Comparison of ENCODE assay signal across 11 mouse cellular contexts in genomic region chr2:158248318-158248717, GRCm38 (mm10). TPM values are rescaled to one million over a fixed set of nuclear protein-coding genes. Genes with fewer than 3 reads are reported as not detected.
DNase-seq lines count a peak whose midpoint lies in the region; ATAC-seq and TF ChIP-seq lines count a peak whose summit lies in the region.
"Had no signal": no experiment of that assay in that cellular context is flagged by ENCODE, and none has a peak within 500 bp of the region (broad histone marks: within the 10 kb centered on the region; RNA-seq: fewer than 3 reads in every experiment).

No protein-coding gene starts in this region.

- peak; percentile 22 for DNase-seq in urinary bladder, postnatal 14 days (ENCODE audit: low spot score)
- DNase-seq in urinary bladder, postnatal 10 days (ENCODE audit: low spot score): no peak
- peak; percentile 28 for DNase-seq in lung, adult 2 months
- DNase-seq in testis, postnatal 14 days (ENCODE audit: low spot score): peak; percentile 68
- no peak for DNase-seq in left cerebral cortex, postnatal 14 days (ENCODE audit: low spot score in 2 of 2)

- ATAC-seq in heart, embryonic 14.5 days (ENCODE audit: insufficient number of reproducible peaks, insufficient read depth, low FRiP score, low read depth): peak; percentile 77; the same call in 1 of the 2 replicates
- no peak for ATAC-seq in frontal cortex, adult (ENCODE audit: low TSS enrichment)
- no peak for ATAC-seq in midbrain, embryonic 16.5 days
- ATAC-seq: midbrain, embryonic 15.5 days had no signal

- no peaks in the 10 kb centered on the region for H3K27me3 ChIP-seq in heart, embryonic 14.5 days (ENCODE audit: control insufficient read depth, insufficient read depth, low read length)
- no peaks in the 10 kb centered on the region for H3K27me3 ChIP-seq in midbrain, embryonic 16.5 days (ENCODE audit: control insufficient read depth, insufficient read depth, low read depth, low read length)
- H3K27me3 ChIP-seq: midbrain, embryonic 15.5 days had no signal

- no peaks in the 10 kb centered on the region for H3K9me3 ChIP-seq in heart, embryonic 14.5 days (ENCODE audit: control insufficient read depth, low read length)
- no peaks in the 10 kb centered on the region; the same call in 1 of the 2 replicates for H3K9me3 ChIP-seq in midbrain, embryonic 16.5 days (replicated peaks; ENCODE audit: control insufficient read depth, low read length, poor library complexity, severe bottlenecking)
- H3K9me3 ChIP-seq: midbrain, embryonic 15.5 days had no signal

- H3K36me3 ChIP-seq in heart, embryonic 14.5 days (ENCODE audit: control insufficient read depth, insufficient read depth, low read length): no peaks in the 10 kb centered on the region
- no peaks in the 10 kb centered on the region for H3K36me3 ChIP-seq in midbrain, embryonic 16.5 days (ENCODE audit: control insufficient read depth, insufficient read depth, low read length)
- H3K36me3 ChIP-seq: midbrain, embryonic 15.5 days had no signal

- peak overlapping the region in 1 of 2 experiments; percentile 28; a peak in 1 of 4 replicates for H3K27ac ChIP-seq in heart, embryonic 14.5 days (replicated peaks in 1 of 2; ENCODE audit: control insufficient read depth in 1 of 2, insufficient read depth in 1 of 2, low read depth in 2 of 2, low read length in 2 of 2)
- no peak overlapping the region for H3K27ac ChIP-seq in midbrain, embryonic 16.5 days (ENCODE audit: low read length)
- H3K27ac ChIP-seq: midbrain, embryonic 15.5 days had no signal

- no peak overlapping the region for H3K4me2 ChIP-seq in heart, embryonic 14.5 days (ENCODE audit: low read length)
- H3K4me2 ChIP-seq in midbrain, embryonic 16.5 days (ENCODE audit: low read length): no peak overlapping the region
- H3K4me2 ChIP-seq: midbrain, embryonic 15.5 days had no signal

- 37% methylated on average over 7 of the region's 7 CpGs for WGBS in heart, embryonic 14.5 days
- WGBS in lung, adult 2 months: 9% methylated on average over 7 of the region's 7 CpGs
- 79% methylated on average over 7 of the region's 7 CpGs for WGBS in midbrain, embryonic 16.5 days

- H3K4me1 ChIP-seq in heart, embryonic 14.5 days (ENCODE audit: control insufficient read depth in 2 of 2, insufficient read depth in 2 of 2, low read length in 2 of 2): peaks cover 12 to 21% of the 10 kb centered on the region in 2 experiments
- peaks cover 5% of the 10 kb centered on the region for H3K4me1 ChIP-seq in lung, adult 2 months (ENCODE audit: control insufficient read depth, insufficient read depth, low read length)
- H3K4me1 ChIP-seq in midbrain, embryonic 16.5 days (ENCODE audit: control insufficient read depth, insufficient read depth, low read length): no peaks in the 10 kb centered on the region
- H3K4me1 ChIP-seq: midbrain, embryonic 15.5 days had no signal

- TF ChIP-seq CTCF in lung, adult 2 months (IDR thresholded peaks at IDR 0.05; ENCODE audit: insufficient read depth, low read length): no peak

- no peak for TF ChIP-seq POLR2A in lung, adult 2 months (IDR thresholded peaks at IDR 0.05; ENCODE audit: borderline replicate concordance, extremely low read depth, low read depth, low read length)

- intact Hi-C loops in left cerebral cortex, postnatal 14 days (cut with DNase I): no loop called here

- no peak overlapping the region for H3K4me3 ChIP-seq in heart, embryonic 14.5 days (ENCODE audit: control insufficient read depth in 1 of 2, insufficient read depth in 1 of 2, low read depth in 1 of 2, low read length in 2 of 2)
- no peak overlapping the region for H3K4me3 ChIP-seq in lung, adult 2 months (replicated peaks; ENCODE audit: extremely low read depth, low read depth, low read length)
- no peak overlapping the region for H3K4me3 ChIP-seq in midbrain, embryonic 16.5 days (ENCODE audit: low read depth, low read length)
- H3K4me3 ChIP-seq: midbrain, embryonic 15.5 days had no signal

- no peak overlapping the region for H3K9ac ChIP-seq in heart, embryonic 14.5 days (ENCODE audit: low read length)
- H3K9ac ChIP-seq in midbrain, embryonic 16.5 days (ENCODE audit: low read depth, low read length): no peak overlapping the region
- H3K9ac ChIP-seq: midbrain, embryonic 15.5 days had no signal

RNA-seq across cellular contexts. Expression of gene Bpi, which starts 9.6 kb away (rescaled TPM):
- polyA plus RNA-seq in heart, embryonic 14.5 days (2014; fragmentation: Nextera tagmentation; extraction: Ambion mirVana): not detected in 2 replicates
- polyA plus RNA-seq in lung, adult 2 months (2012; rRNA removed): not detected in 2 replicates
- not detected in 2 replicates for polyA plus RNA-seq in midbrain, embryonic 16.5 days (2015; fragmentation: Nextera tagmentation; extraction: Ambion mirVana)
- not detected for total RNA-seq in left cerebral cortex, postnatal 14 days (2021)
- total RNA-seq: layer of hippocampus, adult 18-20 months had no signal
- polyA plus RNA-seq: midbrain, embryonic 15.5 days; spleen, adult 2 months had no signal

RNA-seq across cellular contexts. Expression of gene D630003M21Rik, which starts 19.3 kb away (rescaled TPM):
- polyA plus RNA-seq in heart, embryonic 14.5 days (2014; fragmentation: Nextera tagmentation; extraction: Ambion mirVana): 1.2 and 1.3 TPM in 2 replicates
- 1.9 and 2.0 TPM in 2 replicates for polyA plus RNA-seq in lung, adult 2 months (2012; rRNA removed)
- 1.7 and 1.8 TPM in 2 replicates for polyA plus RNA-seq in midbrain, embryonic 16.5 days (2015; fragmentation: Nextera tagmentation; extraction: Ambion mirVana)
- 1 to 10 TPM; 3.8 to 4.8 TPM for total RNA-seq in left cerebral cortex, postnatal 14 days (2021)

RNA-seq across cellular contexts. Expression of gene Lbp, which starts 58.0 kb away (rescaled TPM):
- 18.0 and 19.6 TPM in 2 replicates for polyA plus RNA-seq in heart, embryonic 14.5 days (2014; fragmentation: Nextera tagmentation; extraction: Ambion mirVana)
- 95.4 and 110 TPM in 2 replicates for polyA plus RNA-seq in lung, adult 2 months (2012; rRNA removed)
- polyA plus RNA-seq in midbrain, embryonic 16.5 days (2015; fragmentation: Nextera tagmentation; extraction: Ambion mirVana): 2.6 and 4.3 TPM in 2 replicates
- 1 to 10 TPM; 3.4 to 4.5 TPM for total RNA-seq in left cerebral cortex, postnatal 14 days (2021)

Comparison
In these comparisons a context has a peak if more than half of its experiments do, and no peak if none do; other contexts are left out.
1. DNase-seq: peak in urinary bladder, postnatal 14 days (single experiment), lung, adult 2 months (single experiment) and testis, postnatal 14 days (single experiment); none in urinary bladder, postnatal 10 days (single experiment) and left cerebral cortex, postnatal 14 days (0 of 2).